Mouse (Mus musculus): Measurements from ENCODE around the gene Dsp.
A peak's percentile ranks its signal among the peaks of the same experiment; 100 is the strongest.

Dsp gene

GRCm38 (mm10) chr13:38151069-38151588 is at the start of gene Dsp:
Gene Dsp (plus strand): TSS chr13:38151294.
- DNase-seq, result peak; percentile 5

DNA sequence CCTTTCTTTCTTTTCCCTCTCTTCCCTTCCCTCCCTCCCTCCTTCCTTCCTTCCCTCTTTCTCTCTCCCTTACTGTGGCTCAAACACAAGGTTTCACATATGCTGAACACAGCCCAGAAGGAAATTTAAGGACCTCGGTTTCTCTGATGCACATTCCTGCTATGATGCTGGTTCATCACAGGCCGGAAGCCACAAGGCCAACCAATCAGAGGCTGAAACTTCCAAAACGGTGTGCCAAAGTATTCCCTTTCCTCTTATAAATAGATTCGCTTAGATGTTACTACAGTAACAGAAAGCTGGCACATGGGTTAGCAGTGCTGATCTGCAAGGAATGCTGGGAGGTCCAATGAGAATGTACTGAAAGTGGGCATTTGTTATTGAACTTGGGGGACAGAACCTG is 47.7 kb upstream of the Dsp start:
- DNase-seq, result no peak

DNA sequence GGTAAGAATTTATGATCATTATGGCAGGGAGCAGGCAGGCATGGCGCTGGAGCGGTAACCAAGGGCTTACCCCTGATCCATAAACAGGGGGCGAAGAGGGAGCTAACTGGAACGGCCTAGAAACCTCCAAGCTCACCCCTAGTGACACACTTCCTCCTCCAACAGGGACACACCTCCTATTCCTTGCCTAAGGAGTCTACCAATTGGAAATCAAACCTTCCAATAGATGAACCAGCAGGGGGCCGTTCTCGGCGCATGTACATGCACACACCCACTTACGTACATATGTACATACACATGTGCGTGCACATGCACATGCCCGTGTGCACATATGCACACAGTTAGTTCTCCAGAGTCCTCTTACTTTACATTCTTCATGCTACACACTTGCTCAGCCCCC is 46.6 kb upstream of the Dsp start:
- no peak for DNase-seq

- DNase-seq, result no peak
Observed at GRCm38 (mm10) chr13:38109081-38109480, 42.0 kb upstream of the Dsp start.

GRCm38 (mm10) chr13:38122321-38122720 is 28.8 kb upstream of the Dsp start:
- DNase-seq, result no peak

GRCm38 (mm10) chr13:38123666-38124065 is 27.4 kb upstream of the Dsp start:
- no peak for DNase-seq

GRCm38 (mm10) chr13:38127683-38128082 is 23.4 kb upstream of the Dsp start:
- no peak for DNase-seq

- no peak for DNase-seq
Observed at GRCm38 (mm10) chr13:38128246-38128645, 22.8 kb upstream of the Dsp start.

GRCm38 (mm10) chr13:38129492-38129891 is 21.6 kb upstream of the Dsp start:
- DNase-seq, result no peak

DNA sequence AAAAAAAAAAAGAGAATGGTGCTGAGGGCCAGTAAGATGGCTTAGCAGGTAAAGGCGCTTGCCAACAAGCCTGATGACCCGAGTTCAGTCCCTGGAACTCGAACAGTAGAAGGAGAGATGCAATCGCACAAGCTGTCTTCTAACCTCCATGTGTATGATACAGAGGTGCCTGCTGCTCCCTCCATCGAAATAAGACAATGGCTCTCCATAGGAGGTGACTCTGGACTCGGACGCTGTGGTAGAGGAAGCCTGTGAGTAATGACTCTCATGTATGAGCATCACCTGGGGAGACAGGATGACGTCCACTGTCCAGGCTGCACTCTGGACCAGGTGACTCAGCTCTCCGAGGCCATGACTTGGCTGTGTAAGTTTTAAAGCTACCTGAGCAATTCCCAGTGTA is 21.0 kb upstream of the Dsp start:
- DNase-seq, result no peak

DNA sequence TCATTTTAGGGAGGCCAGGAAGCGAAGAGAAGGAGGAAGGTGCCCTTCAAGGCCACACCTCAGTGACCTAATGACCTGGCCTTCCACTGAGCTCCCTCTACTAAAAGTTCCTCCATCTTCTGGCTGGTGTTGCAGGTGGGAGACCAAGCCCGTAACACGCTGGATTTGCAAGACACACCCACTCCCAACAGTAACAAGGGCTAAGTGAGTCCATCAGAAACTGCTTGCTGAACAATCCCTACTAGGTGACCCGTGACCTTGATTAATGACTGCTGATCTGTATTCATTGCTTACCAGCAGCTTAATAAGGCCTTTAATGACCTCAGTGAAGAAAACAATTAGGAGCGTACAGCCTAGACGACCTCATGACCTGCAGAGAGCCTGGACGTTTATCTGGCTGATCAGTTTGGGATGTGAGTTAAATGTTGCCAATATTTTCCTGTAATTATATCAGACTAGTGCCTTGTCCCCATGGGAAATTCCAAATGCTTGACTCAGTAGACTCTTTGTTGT is 18.0 kb upstream of the Dsp start:
- DNase-seq, result no peak

- no peak for DNase-seq
Observed at GRCm38 (mm10) chr13:38140521-38140920, 10.6 kb upstream of the Dsp start.

DNA sequence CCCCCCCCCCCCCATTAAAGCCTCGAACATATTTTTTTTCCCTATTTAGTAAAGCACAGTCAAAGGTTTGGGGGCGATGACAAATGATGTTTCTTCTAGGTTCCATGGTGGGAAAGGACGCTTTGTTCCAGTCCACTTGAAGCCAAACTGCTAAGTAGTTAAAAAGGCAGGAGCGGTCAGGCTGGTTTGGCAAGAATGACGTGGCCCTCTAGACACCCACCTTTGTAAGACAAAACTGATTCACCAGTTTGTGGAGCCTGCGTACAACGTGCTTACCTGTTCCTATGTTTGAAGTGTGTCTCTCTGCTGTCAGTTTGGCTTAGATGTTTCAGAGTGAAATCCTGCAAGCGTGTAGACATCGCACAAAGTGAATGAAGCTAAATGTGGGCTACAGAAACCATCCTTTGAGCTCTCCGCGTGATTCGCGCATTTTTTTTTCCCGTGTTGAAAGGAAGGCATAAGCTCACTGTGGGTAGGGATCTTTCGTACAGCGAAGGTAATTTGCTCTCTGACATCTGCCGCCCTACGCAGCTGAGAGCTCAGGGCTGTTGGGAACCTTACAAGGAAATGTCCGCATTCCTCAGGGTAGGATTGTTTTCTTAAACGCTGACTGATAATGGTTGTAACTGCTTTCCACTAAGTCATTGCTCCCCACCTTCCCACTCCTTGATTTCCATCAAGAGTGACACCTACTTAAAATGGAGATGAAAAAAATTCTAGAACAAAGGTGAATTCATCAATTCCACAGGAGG is 6.0 kb upstream of the Dsp start:
- no peak for DNase-seq

- DNase-seq, result no peak
Observed at GRCm38 (mm10) chr13:38148348-38148747, 2.7 kb upstream of the Dsp start.

- DNase-seq, result no peak
Observed at GRCm38 (mm10) chr13:38151671-38152428, 756 bp downstream of the Dsp start.

DNA sequence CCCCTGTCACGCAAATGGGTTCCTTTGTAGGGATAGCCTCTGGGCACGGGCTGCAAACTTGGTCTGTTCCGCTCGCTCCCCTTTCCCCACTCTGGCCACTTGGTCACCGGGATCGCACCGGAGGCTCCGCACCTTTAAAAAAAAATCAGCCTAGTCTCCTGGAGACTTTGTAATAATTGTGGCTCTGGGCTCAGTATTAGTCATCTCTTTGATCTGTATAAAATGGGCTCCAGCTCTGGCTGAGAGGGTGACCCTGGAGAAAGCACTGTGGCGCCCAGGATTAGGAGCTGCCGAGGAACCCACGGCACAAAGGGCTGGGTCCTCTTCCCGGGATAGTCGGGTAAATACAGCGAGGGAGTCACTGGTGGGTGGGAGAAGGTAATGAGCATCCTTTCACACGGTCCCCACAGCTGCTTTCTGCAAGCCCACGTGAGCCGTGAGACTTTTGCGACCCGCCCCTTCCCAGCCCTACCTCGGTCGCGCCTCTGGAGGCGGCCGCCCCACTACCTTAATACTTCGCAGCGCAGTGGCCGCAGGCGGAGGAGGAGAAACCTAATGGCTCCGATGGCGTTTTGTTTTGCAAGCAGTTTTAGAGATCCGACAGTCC is 1.4 kb downstream of the Dsp start:
- no peak for DNase-seq

DNA sequence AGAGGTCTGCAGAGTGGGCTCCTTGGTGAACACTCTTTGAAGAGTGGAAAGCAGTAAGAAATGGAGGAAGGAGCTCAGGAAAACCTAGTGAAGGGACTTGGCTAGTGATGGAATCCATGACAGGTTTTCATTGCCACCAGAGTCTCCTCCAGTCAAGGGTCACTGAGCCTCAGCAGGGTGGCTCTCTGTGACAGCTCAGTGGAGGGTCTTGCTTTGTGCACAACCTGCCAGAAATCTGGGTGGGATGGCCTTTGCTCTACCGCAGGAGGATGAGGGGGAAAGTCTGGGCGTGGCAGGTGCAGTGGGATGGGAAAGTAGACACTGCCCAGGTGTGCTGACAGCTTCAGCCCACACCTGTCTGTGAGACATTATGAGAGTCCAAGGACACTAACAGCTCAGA is 4.4 kb downstream of the Dsp start:
- DNase-seq, result no peak

DNA sequence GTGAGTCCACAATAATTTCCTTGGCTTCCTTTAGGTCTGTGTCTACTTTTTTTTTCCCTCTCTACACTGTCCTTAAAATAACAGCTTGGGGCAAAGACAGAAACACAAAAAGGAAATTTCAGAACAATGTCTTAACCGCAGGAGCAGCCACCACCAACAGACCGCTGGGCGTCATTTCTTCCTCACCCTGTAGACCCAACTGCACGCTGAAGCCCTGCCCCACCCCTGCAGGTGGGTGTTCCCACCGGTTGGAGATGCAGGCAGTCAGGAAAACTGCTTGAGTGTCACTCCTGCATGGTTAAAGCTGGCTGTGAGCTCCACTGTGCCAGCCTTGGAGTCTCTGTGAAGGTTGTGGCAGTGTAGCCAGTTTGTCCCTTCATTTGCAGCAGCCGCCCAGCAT is 6.5 kb downstream of the Dsp start:
- no peak for DNase-seq

DNA sequence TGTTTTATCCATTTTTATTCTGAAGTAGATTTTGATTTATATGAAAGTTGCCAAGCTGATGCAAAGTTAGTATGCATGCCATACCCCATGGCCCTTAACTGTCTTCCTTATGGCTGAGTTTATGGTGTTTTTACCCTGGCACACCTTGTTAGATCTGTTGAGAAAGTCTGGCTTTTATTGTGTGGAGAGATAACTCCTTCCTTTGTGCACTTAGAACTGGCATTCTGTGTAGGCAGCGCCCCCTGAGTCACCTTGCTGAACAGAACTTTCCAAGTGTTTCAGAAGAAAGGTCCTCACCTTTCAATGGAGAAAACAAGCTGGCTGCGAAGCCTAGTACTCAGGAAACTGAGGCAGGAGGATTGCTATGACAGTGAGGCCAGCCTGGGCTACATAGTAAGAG is 10.9 kb downstream of the Dsp start:
- DNase-seq, result no peak

DNA sequence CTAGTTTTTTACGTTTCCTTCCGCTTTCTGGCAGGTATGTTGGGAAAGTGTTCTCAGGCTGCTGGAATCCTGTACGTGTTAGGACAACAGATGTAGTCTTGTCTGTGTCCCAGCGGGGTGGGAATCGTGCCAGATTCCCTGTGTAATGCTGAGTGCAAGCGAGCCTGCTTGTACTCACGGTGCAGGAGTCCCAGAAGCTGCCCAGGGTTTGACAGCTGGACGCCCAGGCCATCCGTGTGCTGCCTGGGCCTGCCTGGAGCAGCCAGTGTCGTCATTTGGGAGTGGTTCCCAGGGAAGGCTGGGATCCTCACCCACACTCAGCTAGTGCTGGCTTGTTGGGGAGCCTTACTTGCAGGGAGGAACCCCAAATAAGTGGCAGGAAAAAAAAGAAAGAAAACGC is 11.6 kb downstream of the Dsp start:
- no peak for DNase-seq

DNA sequence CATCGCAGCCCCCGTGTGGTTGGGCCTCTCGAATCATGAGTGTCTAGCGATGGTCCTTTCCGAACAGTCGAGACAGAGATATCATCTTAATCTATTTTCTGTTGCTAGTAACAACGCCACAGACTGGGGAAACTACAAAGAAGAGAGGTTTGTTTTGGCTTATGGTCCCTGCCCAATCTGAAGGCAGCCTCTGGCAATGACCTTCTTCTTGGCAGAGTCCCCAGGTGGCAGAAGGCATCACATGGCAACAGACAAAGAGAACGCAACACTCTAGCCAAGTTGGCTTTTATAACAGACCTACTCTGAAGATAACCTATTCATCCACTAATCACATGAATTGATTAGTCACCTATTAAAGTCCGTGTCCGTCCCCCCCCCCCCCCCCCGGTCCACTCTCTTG is 13.8 kb downstream of the Dsp start:
- DNase-seq, result no peak

DNA sequence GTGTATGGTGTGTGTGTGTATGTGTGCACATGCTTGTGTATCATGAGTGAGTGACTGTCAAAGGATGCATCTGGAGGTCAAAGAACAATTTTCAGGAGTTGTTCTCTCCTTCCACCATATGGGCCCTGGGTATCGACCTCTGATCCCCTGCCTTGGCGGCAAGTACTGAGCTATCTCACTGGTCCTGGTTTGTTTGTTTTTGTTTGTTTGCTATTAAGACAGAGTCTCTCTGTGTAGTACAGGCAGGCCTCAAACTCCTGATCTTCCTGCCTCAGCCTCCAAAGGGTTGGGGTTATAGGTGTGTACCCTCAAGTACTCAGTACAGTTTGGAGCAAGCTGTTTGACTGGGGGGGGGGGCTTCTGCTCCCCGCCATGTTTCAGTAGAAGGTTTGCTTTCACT is 16.0 kb downstream of the Dsp start:
- DNase-seq, result no peak

DNA sequence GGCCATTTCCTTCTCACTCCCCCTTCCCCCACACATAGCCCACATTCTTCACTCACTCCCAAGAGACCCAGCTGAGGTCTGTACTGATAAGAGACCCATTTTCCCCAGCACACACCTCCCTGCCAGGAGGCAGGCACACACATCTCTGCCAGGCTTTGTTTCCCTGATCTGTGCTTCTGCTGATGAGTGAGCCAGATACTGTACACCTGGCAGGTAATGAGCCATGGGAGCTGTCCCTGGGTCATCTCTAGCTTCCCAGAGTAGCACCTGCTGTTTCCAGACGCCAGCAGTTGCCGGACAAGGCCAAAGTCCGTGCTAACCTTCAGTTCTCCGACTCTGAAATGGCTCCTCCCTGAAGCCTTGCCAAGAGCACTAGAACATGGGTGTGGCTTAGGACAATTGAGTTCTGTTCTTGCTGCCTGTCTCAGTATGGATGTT is 19.6 kb downstream of the Dsp start:
- DNase-seq, result no peak

DNA sequence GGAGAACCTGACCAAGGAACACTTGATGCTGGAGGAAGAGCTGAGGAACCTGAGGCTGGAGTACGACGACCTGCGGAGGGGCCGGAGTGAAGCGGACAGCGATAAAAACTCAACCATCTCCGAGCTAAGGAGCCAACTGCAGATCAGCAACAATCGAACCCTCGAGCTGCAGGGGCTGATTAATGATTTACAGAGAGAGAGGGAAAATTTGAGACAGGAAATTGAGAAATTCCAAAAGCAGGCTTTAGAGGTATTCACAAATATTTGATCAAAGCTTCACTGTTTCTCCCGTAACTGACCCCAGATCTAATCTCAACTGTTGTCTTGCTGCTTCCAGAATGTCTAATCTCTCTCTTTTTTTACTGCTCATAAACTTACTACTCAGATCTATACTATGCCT is 42.3 kb downstream of the Dsp start:
- DNase-seq, result no peak

Measured in right cerebral cortex, adult 18-20 months (tissue).